Mouse (Mus musculus): Measurements from ENCODE around the gene Zcchc7.

Gene Zcchc7

DNA sequence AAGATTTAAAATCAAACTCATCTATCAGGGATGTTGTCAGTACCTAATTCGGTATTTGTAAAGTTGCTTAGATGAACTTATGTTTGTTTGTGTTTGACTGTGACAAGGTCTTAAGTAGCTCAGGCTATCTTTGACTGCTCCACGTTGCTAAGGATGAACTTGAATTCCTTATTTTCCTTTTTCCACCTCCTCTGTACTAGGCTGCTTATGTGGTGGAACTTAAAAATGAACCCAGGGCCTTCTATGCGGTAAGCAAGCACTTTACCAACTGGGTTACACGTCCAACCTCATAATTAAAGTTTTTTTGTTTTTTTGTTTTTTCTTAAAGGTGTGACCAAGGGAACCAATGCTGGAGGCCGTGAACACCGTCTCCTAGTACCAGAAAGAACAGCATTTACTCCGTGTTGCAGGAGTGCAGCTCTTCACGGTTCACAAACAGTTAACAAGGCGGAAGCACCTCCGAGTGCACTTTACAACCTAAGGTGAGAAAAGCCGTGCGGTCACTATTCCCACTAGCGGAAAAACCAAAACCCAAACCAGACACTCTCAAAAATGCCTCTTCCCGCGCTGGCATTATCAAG is at the start of gene Zcchc7:
Zcchc7 (plus strand) TSS at position 325 of the 581 bp plus-strand sequence.
- no peak for DNase-seq (ENCODE audit: low read depth, low spot score)

- no peak for DNase-seq (ENCODE audit: low read depth, low spot score)
Observed at GRCm38 (mm10) chr4:44705967-44706366, 49.7 kb upstream of the Zcchc7 start.

GRCm38 (mm10) chr4:44706865-44707264 is 48.8 kb upstream of the Zcchc7 start:
- DNase-seq (ENCODE audit: low read depth, low spot score) = no peak

DNA sequence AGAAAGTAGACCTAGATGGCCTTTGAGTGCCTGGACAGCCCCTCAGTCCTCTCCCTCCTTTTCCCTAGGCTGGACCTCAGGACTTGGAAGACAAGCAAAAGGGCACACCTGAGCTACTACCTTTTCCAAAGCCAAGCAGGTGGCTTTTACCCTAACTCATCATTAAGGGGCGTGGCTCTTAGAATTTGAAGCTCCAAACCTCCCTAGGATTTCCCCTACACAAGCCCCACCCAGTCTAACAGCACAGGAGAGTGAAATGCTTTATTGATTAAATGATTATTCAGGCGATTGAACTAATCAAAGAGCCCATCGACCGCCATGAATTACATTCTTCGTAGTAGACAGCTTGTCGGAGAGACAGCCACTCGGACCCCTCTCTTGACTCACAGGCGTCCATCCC is 47.4 kb upstream of the Zcchc7 start:
- no peak for DNase-seq (ENCODE audit: low read depth, low spot score)

- DNase-seq (ENCODE audit: low read depth, low spot score) = no peak
Observed at GRCm38 (mm10) chr4:44709091-44709695, 46.5 kb upstream of the Zcchc7 start.

GRCm38 (mm10) chr4:44709740-44710700 is 45.7 kb upstream of the Zcchc7 start, which contains the start of gene Pax5:
Gene Pax5 (minus strand): TSS chr4:44710487.
- no peak for DNase-seq (ENCODE audit: low read depth, low spot score)

DNA sequence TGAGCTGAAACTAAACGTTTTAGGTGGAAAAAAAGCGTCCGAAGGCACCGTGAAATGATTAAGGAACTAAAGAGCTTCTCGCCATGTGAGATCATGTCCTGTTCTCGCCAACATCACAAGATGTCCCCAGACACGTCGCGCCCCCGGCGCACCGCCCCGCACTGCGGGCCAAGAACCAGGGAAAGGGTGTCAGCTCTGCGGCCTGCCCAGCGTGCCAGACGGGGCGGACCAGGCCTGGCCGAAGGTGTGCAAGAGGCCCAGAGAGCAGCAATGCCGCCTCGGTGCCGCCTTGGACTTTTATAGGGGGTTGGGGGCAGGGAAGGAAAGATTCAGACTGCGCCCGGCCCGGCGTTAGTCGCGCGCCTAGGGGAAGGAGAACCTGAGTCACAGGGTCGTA is 45.0 kb upstream of the Zcchc7 start:
- no peak for DNase-seq (ENCODE audit: low read depth, low spot score)

DNA sequence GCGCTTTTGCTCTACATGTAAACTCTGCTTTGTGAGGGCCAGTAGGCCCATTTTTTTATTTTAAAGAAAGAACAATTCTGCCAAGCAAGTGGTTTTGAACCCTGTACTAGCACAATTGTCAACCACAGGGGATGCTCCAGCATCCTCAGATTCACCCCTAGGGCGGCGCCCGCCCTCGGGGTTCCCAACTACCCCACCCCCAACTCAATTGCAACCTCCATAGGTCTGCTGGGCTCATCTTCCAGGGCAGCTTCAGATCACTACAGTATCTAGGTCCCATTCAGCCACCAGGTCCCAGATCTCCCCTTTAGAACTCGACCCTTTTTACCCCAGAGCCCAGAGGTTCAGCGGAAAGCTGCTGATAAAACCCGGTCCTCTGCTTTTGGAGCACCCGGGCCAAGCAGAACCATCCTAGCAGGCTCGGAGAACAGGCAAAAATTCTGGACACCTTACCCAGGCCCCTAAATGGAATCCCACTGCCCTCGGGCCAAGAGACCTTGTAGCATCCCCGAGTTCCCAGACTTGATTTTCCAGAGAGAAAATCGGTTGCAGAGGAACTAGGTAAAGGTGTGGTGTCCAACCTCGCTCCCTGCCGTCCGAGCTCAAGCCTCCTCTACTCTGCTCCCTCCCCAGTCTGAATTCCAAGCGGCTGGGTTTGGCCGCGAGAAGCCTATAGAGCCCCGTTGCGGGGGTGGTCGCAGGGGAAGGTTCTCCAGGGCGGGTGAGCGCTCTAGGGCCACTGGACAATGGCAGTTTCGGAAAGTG is 44.4 kb upstream of the Zcchc7 start:
- DNase-seq (ENCODE audit: low read depth, low spot score) = no peak

GRCm38 (mm10) chr4:44712051-44712700 is 43.5 kb upstream of the Zcchc7 start:
- no peak for DNase-seq (ENCODE audit: low read depth, low spot score)

GRCm38 (mm10) chr4:44712786-44713553 is 42.7 kb upstream of the Zcchc7 start:
- no peak for DNase-seq (ENCODE audit: low read depth, low spot score)

GRCm38 (mm10) chr4:44713554-44714051 is 42.1 kb upstream of the Zcchc7 start:
- DNase-seq (ENCODE audit: low read depth, low spot score) = no peak

- DNase-seq (ENCODE audit: low read depth, low spot score) = no peak
Observed at GRCm38 (mm10) chr4:44714111-44714621, 41.5 kb upstream of the Zcchc7 start.

DNA sequence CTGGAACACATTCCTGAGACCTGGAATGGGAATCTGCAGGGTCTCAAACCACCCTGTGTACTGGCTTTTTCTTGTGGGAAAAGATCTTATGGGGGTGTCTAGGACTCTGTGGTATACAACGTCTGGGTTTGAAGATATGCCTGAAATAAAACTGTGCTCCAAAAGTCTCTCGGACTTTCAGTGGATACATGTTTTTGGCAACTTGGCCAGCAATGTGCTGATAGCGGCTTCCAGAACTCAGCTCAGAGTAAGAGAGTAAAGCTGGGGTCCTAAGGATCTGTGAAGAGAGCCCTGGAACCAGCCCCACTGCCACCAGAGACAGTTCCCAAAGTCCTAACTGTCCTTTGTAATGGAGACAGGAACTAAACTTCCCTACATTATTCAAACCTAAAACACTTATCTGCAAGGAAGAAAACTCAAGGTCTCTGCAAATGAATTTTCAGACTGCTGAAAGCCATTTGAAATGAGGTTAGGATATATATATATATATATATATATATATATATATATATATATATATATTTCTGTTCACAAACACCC is 40.0 kb upstream of the Zcchc7 start:
- DNase-seq (ENCODE audit: low read depth, low spot score) = no peak

DNA sequence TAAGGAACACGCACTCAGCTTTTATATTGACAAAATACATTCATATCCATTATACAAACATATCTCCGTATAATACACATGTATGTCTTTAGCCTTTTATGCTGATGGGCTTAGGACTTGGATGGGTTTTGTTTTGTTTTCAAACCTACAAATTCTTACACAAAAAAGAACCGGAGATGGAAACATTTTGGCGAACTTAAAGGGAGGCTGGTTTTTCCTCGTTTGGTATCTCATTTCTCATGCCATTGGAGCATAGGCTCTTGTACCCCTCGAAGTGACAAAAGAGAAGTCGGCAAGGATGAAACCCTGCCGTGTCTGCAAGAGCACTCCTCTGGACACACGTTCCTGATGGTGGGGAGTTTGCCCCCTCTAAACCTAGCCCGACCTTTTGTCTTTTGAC is 39.3 kb upstream of the Zcchc7 start:
- no peak for DNase-seq (ENCODE audit: low read depth, low spot score)

DNA sequence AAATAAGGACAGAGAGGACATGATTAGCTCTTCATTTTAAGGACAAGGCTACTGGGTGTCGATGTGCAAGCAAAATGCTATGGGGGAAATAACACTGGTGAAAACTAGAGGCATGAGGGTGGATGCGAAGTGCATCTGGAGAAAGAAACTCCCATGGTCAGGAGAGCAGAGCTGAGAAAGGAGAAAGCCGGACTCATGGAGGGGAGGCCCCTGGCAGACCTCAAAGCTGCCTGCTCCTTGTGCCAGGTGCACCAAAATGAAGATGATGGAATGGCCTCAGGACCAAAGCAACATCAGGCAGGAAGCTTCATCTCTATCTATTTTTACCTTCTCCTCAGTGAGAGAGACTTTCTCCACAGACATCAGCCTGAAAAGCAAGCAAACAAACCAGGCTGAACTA is 38.0 kb upstream of the Zcchc7 start:
- DNase-seq (ENCODE audit: low read depth, low spot score) = no peak

GRCm38 (mm10) chr4:44720046-44720445 is 35.6 kb upstream of the Zcchc7 start:
- DNase-seq (ENCODE audit: low read depth, low spot score) = no peak

DNA sequence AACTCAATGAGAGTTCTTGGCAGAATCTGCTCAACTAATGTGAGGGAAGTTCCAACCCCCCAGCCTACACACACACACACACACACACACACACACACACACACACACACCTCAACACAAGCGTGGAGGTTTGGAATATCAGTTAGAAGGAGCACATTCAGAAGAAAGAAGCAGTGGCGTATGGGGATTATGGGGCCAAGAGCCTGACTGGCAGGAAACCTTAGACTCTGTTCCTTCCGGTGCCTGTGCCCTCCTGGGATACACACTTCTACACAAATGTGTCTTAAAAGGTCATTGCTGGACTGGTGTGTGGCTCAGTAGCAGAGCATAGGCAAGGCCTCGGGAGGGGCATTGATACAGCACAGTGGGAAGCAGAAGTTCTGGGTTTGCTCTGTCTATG is 34.4 kb upstream of the Zcchc7 start:
- no peak for DNase-seq (ENCODE audit: low read depth, low spot score)

DNA sequence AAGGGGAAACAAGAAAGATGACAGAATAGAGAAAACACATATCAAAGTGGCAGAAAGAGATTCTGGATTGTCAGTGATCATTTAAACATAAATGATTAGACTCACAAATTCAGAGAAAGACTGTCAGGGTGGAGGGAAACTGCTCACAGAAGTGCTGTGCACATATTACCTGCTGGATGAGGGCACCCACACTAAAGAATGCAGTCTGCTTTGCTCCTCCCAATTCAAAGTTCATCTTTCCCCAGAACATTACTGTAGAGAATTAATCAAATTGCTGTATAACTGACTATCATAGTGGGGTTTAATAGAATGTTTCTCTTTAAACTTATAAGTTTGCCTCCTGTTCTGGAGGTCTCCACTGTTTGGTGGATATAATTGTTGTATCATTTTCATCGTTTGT is 15.2 kb upstream of the Zcchc7 start:
- no peak for DNase-seq (ENCODE audit: low read depth, low spot score)

GRCm38 (mm10) chr4:44756134-44756951 is 666 bp downstream of the Zcchc7 start:
- DNase-seq (ENCODE audit: low read depth, low spot score) = peak; percentile 95

Data from 3T3-L1 (cell line).